Mouse (Mus musculus) ES-E14 (cell line): ENCODE results near the gene Tbccd1.

ENCODE experiments used
- CHD2 ChIP-seq: IDR thresholded peaks from 2 replicates; pipeline ENCODE4 v1.6.1; 2014; ENCODE audit warnings: mild to moderate bottlenecking, low read depth, low read length, inconsistent platforms
- HCFC1 ChIP-seq: IDR thresholded peaks from 2 replicates; pipeline ENCODE4 v1.6.1; 2012; ENCODE audit warnings: low read length, inconsistent platforms, borderline replicate concordance; ENCODE audit not compliant: insufficient read depth
- ZC3H11A ChIP-seq: IDR thresholded peaks from 2 replicates; pipeline ENCODE4 v1.6.1; 2012; ENCODE audit warnings: low read depth, mild to moderate bottlenecking, inconsistent platforms, low read length, borderline replicate concordance
- ZNF384 ChIP-seq: IDR thresholded peaks from 2 replicates; pipeline ENCODE4 v1.6.1; 2012; ENCODE audit warnings: low read depth, low read length, inconsistent platforms

DNA sequence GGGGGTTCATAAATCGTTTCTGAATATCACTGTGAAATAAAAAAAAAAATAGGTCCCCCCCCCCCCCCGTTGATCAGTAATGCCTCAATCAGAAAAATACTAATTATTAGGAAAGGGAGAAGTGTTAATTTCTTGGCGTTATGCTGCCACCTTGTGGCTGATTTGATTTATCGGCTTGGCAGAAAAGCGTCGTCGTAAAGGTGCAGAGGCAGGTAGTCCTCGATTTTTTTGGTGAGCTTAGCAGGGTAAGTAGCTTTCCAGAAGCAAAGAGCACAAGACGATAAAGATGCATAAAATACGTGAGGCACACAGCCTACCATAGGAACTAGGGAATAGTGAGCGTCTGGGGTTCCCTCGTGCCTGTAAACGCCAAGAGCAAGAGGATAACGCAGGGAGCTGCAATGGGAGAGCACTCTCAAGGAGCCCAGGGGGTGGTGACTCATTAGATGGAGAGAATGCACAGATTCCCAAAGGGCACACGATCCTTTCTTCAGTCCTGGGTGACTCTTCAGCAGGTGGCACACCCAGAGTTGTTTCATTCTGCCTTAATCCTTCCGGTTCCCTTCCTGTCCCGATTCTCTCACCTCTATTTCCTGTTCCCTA is 49.9 kb downstream of the Tbccd1 start:
- no peak for TF ChIP-seq CHD2
- peak; percentile 78 for TF ChIP-seq ZC3H11A
- TF ChIP-seq ZNF384: no peak
- no peak for TF ChIP-seq HCFC1
